Mouse (Mus musculus): ENCODE measurements at regions not wholly inside any gene's neighbourhood (a gene's known extent, or its start where the extent isn't known, plus 50 kb on each side); places are given as distances from the start of the nearest gene placed in this dataset.

- H3K27ac ChIP-seq (ENCODE audit: insufficient read depth, low read length), result no peak overlapping the region
- 34% methylated on average over 14 of the region's 14 CpGs for WGBS
These were observed 368.8 kb upstream of the Trib2 start for GRCm38 (mm10) chr12:16185431-16185923.

GRCm38 (mm10) chr12:16183055-16183454 is 366.3 kb upstream of the Trib2 start:
- no peak for DNase-seq
- no peaks in the 10 kb centered on the region for H3K4me1 ChIP-seq (ENCODE audit: control insufficient read depth, insufficient read depth, low read length)
- no peak for TF ChIP-seq POLR2A (IDR thresholded peaks at IDR 0.05; ENCODE audit: borderline replicate concordance, insufficient read depth, low read length)
- WGBS, result 76% methylated on average over 4 of the region's 4 CpGs
- no peak overlapping the region for H3K4me3 ChIP-seq (replicated peaks; ENCODE audit: insufficient read depth, low read depth, low read length)
- no peaks in the 10 kb centered on the region; the same call in 1 of the 2 replicates for H3K27me3 ChIP-seq (ENCODE audit: control insufficient read depth, insufficient read depth, low read length)
- H3K27ac ChIP-seq (ENCODE audit: insufficient read depth, low read length), result no peak overlapping the region

More at GRCm38 (mm10) chr12:16185431-16185923, 368.8 kb upstream of the Trib2 start:
- Histone ChIP-seq H3K4me1 (ENCODE audit: control insufficient read depth, insufficient read depth, low read length) (no peaks in the 10 kb centered on the region), H3K4me3 (replicated peaks; ENCODE audit: insufficient read depth, low read depth, low read length) (no peak overlapping the region), H3K27me3 (ENCODE audit: control insufficient read depth, insufficient read depth, low read length) (no peaks in the 10 kb centered on the region; the same call in 1 of the 2 replicates)
- DNase-seq, result no peak
- TF ChIP-seq CTCF (IDR thresholded peaks at IDR 0.05; ENCODE audit: borderline replicate concordance, insufficient read depth, low read depth, low read length), result no peak
- TF ChIP-seq POLR2A (IDR thresholded peaks at IDR 0.05; ENCODE audit: borderline replicate concordance, insufficient read depth, low read length), result no peak

- H3K27ac ChIP-seq (ENCODE audit: insufficient read depth, low read length), result no peak overlapping the region
- WGBS, result 58% methylated on average over 5 of the region's 5 CpGs
- no peaks in the 10 kb centered on the region; the same call in 1 of the 2 replicates for H3K27me3 ChIP-seq (ENCODE audit: control insufficient read depth, insufficient read depth, low read length)
- H3K4me3 ChIP-seq (replicated peaks; ENCODE audit: insufficient read depth, low read depth, low read length), result no peak overlapping the region
- no peak for DNase-seq
- TF ChIP-seq POLR2A (IDR thresholded peaks at IDR 0.05; ENCODE audit: borderline replicate concordance, insufficient read depth, low read length) (no peak), CTCF (IDR thresholded peaks at IDR 0.05; ENCODE audit: borderline replicate concordance, insufficient read depth, low read depth, low read length) (no peak)
- no peaks in the 10 kb centered on the region for H3K4me1 ChIP-seq (ENCODE audit: control insufficient read depth, insufficient read depth, low read length)
These were observed 364.9 kb upstream of the Trib2 start for GRCm38 (mm10) chr12:16181599-16181998.

- Histone ChIP-seq H3K4me3 (replicated peaks; ENCODE audit: insufficient read depth, low read depth, low read length) (no peak overlapping the region), H3K4me1 (ENCODE audit: control insufficient read depth, insufficient read depth, low read length) (no peaks in the 10 kb centered on the region), H3K27ac (ENCODE audit: insufficient read depth, low read length) (no peak overlapping the region), H3K27me3 (ENCODE audit: control insufficient read depth, insufficient read depth, low read length) (no peaks in the 10 kb centered on the region; the same call in 1 of the 2 replicates)
- DNase-seq, result no peak
- WGBS, result 79% methylated on average over 2 of the region's 2 CpGs
- TF ChIP-seq POLR2A (IDR thresholded peaks at IDR 0.05; ENCODE audit: borderline replicate concordance, insufficient read depth, low read length) (no peak), CTCF (IDR thresholded peaks at IDR 0.05; ENCODE audit: borderline replicate concordance, insufficient read depth, low read depth, low read length) (no peak)
These were observed 363.2 kb upstream of the Trib2 start for GRCm38 (mm10) chr12:16179897-16180296.

GRCm38 (mm10) chr12:16176326-16176725 is 359.6 kb upstream of the Trib2 start:
- Histone ChIP-seq H3K4me1 (ENCODE audit: control insufficient read depth, insufficient read depth, low read length) (no peaks in the 10 kb centered on the region), H3K27me3 (ENCODE audit: control insufficient read depth, insufficient read depth, low read length) (no peaks in the 10 kb centered on the region; the same call in 1 of the 2 replicates), H3K27ac (ENCODE audit: insufficient read depth, low read length) (no peak overlapping the region), H3K4me3 (replicated peaks; ENCODE audit: insufficient read depth, low read depth, low read length) (no peak overlapping the region)
- DNase-seq, result no peak
- TF ChIP-seq CTCF (IDR thresholded peaks at IDR 0.05; ENCODE audit: borderline replicate concordance, insufficient read depth, low read depth, low read length) (no peak), POLR2A (IDR thresholded peaks at IDR 0.05; ENCODE audit: borderline replicate concordance, insufficient read depth, low read length) (no peak)
- WGBS, result 20% methylated on average over 1 of the region's 1 CpGs

- WGBS, result 89% methylated on average over 2 of the region's 2 CpGs
- no peaks in the 10 kb centered on the region; the same call in 1 of the 2 replicates for H3K27me3 ChIP-seq (ENCODE audit: control insufficient read depth, insufficient read depth, low read length)
- H3K4me3 ChIP-seq (replicated peaks; ENCODE audit: insufficient read depth, low read depth, low read length), result no peak overlapping the region
- no peak for TF ChIP-seq POLR2A (IDR thresholded peaks at IDR 0.05; ENCODE audit: borderline replicate concordance, insufficient read depth, low read length)
- no peak for TF ChIP-seq CTCF (IDR thresholded peaks at IDR 0.05; ENCODE audit: borderline replicate concordance, insufficient read depth, low read depth, low read length)
- no peak for DNase-seq
- H3K27ac ChIP-seq (ENCODE audit: insufficient read depth, low read length), result no peak overlapping the region
- H3K4me1 ChIP-seq (ENCODE audit: control insufficient read depth, insufficient read depth, low read length), result no peaks in the 10 kb centered on the region
These were observed 355.5 kb upstream of the Trib2 start for GRCm38 (mm10) chr12:16172176-16172575.

GRCm38 (mm10) chr12:16171636-16172035 is 354.9 kb upstream of the Trib2 start:
- Histone ChIP-seq H3K4me3 (replicated peaks; ENCODE audit: insufficient read depth, low read depth, low read length) (no peak overlapping the region), H3K27me3 (ENCODE audit: control insufficient read depth, insufficient read depth, low read length) (no peaks in the 10 kb centered on the region; the same call in 1 of the 2 replicates), H3K27ac (ENCODE audit: insufficient read depth, low read length) (no peak overlapping the region), H3K4me1 (ENCODE audit: control insufficient read depth, insufficient read depth, low read length) (no peaks in the 10 kb centered on the region)
- DNase-seq, result no peak
- WGBS, result 98% methylated on average over 5 of the region's 5 CpGs
- no peak for TF ChIP-seq CTCF (IDR thresholded peaks at IDR 0.05; ENCODE audit: borderline replicate concordance, insufficient read depth, low read depth, low read length)
- no peak for TF ChIP-seq POLR2A (IDR thresholded peaks at IDR 0.05; ENCODE audit: borderline replicate concordance, insufficient read depth, low read length)

GRCm38 (mm10) chr12:16169781-16170535 is 353.2 kb upstream of the Trib2 start:
- TF ChIP-seq CTCF (IDR thresholded peaks at IDR 0.05; ENCODE audit: borderline replicate concordance, insufficient read depth, low read depth, low read length), result no peak
- no peak for TF ChIP-seq POLR2A (IDR thresholded peaks at IDR 0.05; ENCODE audit: borderline replicate concordance, insufficient read depth, low read length)
- no peak for DNase-seq
- Histone ChIP-seq H3K27me3 (ENCODE audit: control insufficient read depth, insufficient read depth, low read length) (no peaks in the 10 kb centered on the region; the same call in 1 of the 2 replicates), H3K4me1 (ENCODE audit: control insufficient read depth, insufficient read depth, low read length) (no peaks in the 10 kb centered on the region), H3K4me3 (replicated peaks; ENCODE audit: insufficient read depth, low read depth, low read length) (no peak overlapping the region), H3K27ac (ENCODE audit: insufficient read depth, low read length) (no peak overlapping the region)
- 92% methylated on average over 7 of the region's 7 CpGs for WGBS
